Mouse (Mus musculus): Measurements from ENCODE around the gene Nob1. TPM values are rescaled to one million over a fixed set of nuclear protein-coding genes. Genes with fewer than 3 reads are reported as not detected.

The Nob1 gene
- polyA plus RNA-seq, 2 experiments = 51.8 to 99.8 TPM

GRCm38 (mm10) chr8:107381666-107382065 lies 43.2 kb downstream of the Nob1 start:
- Histone ChIP-seq H3K27me3 (ENCODE audit: control insufficient read depth, insufficient read depth, low read length) (no peaks in the 10 kb centered on the region), H3K27ac (replicated peaks; ENCODE audit: low read depth, low read length) (no peak overlapping the region), H3K4me2 (replicated peaks; ENCODE audit: low read depth, low read length, severe bottlenecking) (no peak overlapping the region), H3K36me3 (ENCODE audit: control insufficient read depth, insufficient read depth, low read length) (peaks cover 33% of the 10 kb centered on the region), H3K9ac (ENCODE audit: low read depth, low read length, severe bottlenecking) (no peak overlapping the region), H3K9me3 (ENCODE audit: control insufficient read depth, low read length) (no peaks in the 10 kb centered on the region), H3K4me1 (ENCODE audit: control insufficient read depth, insufficient read depth, low read length) (no peaks in the 10 kb centered on the region), H3K4me3 (replicated peaks; ENCODE audit: low read length) (no peak overlapping the region)
- TF ChIP-seq POLR2A (IDR thresholded peaks at IDR 0.05; ENCODE audit: borderline replicate concordance, extremely low read depth, insufficient read depth, insufficient read length) = no peak
- no peak for ATAC-seq (ENCODE audit: low FRiP score, low read depth)
- 93% methylated on average over 4 of the region's 4 CpGs for WGBS
- DNase-seq (ENCODE audit: low spot score) = no peak

DNA sequence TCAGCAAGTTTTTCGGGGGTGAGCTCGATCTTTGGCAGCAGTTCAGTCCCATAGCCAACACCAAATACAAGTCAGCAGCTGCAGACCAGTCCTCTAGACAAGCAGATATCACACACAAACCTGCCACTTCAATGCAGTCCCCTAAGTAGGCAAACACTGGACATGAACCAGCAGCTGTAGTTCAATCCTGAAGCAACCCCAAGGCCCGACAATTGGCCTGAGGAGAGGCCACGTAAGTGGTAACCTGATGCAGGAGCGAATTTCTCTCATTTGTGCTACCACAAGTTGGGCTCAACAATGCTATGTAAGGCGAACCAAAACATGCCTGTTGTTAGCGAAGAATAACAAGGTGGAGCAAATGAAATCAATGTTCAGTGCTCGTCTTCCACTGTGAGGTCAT lies 44.1 kb downstream of the Nob1 start:
- Histone ChIP-seq H3K36me3 (ENCODE audit: control insufficient read depth, insufficient read depth, low read length) (peaks cover 34% of the 10 kb centered on the region), H3K9me3 (ENCODE audit: control insufficient read depth, low read length) (no peaks in the 10 kb centered on the region), H3K4me3 (replicated peaks; ENCODE audit: low read length) (no peak overlapping the region), H3K27ac (replicated peaks; ENCODE audit: low read depth, low read length) (no peak overlapping the region), H3K4me2 (replicated peaks; ENCODE audit: low read depth, low read length, severe bottlenecking) (no peak overlapping the region), H3K9ac (ENCODE audit: low read depth, low read length, severe bottlenecking) (no peak overlapping the region), H3K27me3 (ENCODE audit: control insufficient read depth, insufficient read depth, low read length) (no peaks in the 10 kb centered on the region), H3K4me1 (ENCODE audit: control insufficient read depth, insufficient read depth, low read length) (no peaks in the 10 kb centered on the region)
- no peak for TF ChIP-seq POLR2A (IDR thresholded peaks at IDR 0.05; ENCODE audit: borderline replicate concordance, extremely low read depth, insufficient read depth, insufficient read length)
- DNase-seq (ENCODE audit: low spot score) (no peak), ATAC-seq (ENCODE audit: low FRiP score, low read depth) (no peak)
- 93% methylated on average over 8 of the region's 8 CpGs for WGBS

DNA sequence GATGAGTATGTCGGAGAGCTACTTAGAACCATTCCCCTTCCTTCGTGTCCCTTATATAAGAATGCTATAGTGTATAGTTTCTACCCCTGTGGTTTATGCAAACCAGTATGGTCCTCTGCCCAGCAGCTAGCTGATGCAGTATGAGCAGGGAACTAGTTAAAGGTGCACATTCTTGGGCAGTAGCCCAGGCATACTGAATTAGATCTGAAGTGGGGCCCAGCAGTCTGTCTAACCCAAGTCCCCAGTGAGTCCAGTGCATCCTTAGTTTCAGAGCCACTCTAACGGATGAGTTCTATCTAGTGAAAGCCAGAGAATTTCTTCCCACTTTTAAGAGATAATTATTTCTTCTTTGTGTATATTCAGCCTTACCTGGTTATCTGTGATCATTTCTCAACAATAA lies 47.5 kb downstream of the Nob1 start:
- H3K27me3 ChIP-seq (ENCODE audit: control insufficient read depth, insufficient read depth, low read length) = no peaks in the 10 kb centered on the region
- no peak overlapping the region for H3K9ac ChIP-seq (ENCODE audit: low read depth, low read length, severe bottlenecking)
- no peak for DNase-seq (ENCODE audit: low spot score)
- no peak for ATAC-seq (ENCODE audit: low FRiP score, low read depth)
- H3K9me3 ChIP-seq (ENCODE audit: control insufficient read depth, low read length) = no peaks in the 10 kb centered on the region
- no peak overlapping the region for H3K4me3 ChIP-seq (replicated peaks; ENCODE audit: low read length)
- WGBS = 94% methylated on average over 3 of the region's 3 CpGs
- H3K36me3 ChIP-seq (ENCODE audit: control insufficient read depth, insufficient read depth, low read length) = peaks cover 55% of the 10 kb centered on the region
- H3K4me1 ChIP-seq (ENCODE audit: control insufficient read depth, insufficient read depth, low read length) = no peaks in the 10 kb centered on the region
- TF ChIP-seq POLR2A (IDR thresholded peaks at IDR 0.05; ENCODE audit: borderline replicate concordance, extremely low read depth, insufficient read depth, insufficient read length) = no peak
- H3K4me2 ChIP-seq (replicated peaks; ENCODE audit: low read depth, low read length, severe bottlenecking) = no peak overlapping the region
- H3K27ac ChIP-seq (replicated peaks; ENCODE audit: low read depth, low read length) = no peak overlapping the region

- H3K36me3 ChIP-seq (ENCODE audit: control insufficient read depth, insufficient read depth, low read length) = peaks cover 81% of the 10 kb centered on the region
- DNase-seq (ENCODE audit: low spot score) = no peak
- no peak for ATAC-seq (ENCODE audit: low FRiP score, low read depth)
- H3K4me2 ChIP-seq (replicated peaks; ENCODE audit: low read depth, low read length, severe bottlenecking) = no peak overlapping the region
- H3K4me3 ChIP-seq (replicated peaks; ENCODE audit: low read length) = no peak overlapping the region
- no peak overlapping the region for H3K27ac ChIP-seq (replicated peaks; ENCODE audit: low read depth, low read length)
- no peaks in the 10 kb centered on the region for H3K9me3 ChIP-seq (ENCODE audit: control insufficient read depth, low read length)
- 77% methylated on average over 4 of the region's 4 CpGs for WGBS
- no peak for TF ChIP-seq POLR2A (IDR thresholded peaks at IDR 0.05; ENCODE audit: borderline replicate concordance, extremely low read depth, insufficient read depth, insufficient read length)
- no peak overlapping the region for H3K9ac ChIP-seq (ENCODE audit: low read depth, low read length, severe bottlenecking)
- no peaks in the 10 kb centered on the region for H3K4me1 ChIP-seq (ENCODE audit: control insufficient read depth, insufficient read depth, low read length)
- H3K27me3 ChIP-seq (ENCODE audit: control insufficient read depth, insufficient read depth, low read length) = no peaks in the 10 kb centered on the region
Observed at GRCm38 (mm10) chr8:107370311-107370710, 54.5 kb downstream of the Nob1 start.

Other genes with a start within 250 kb of the Nob1 start
- 70.1 and 94.1 TPM in 2 replicates for gene Nfat5, start 131.6 kb downstream of the Nob1 start, polyA plus RNA-seq (2012; rRNA removed)
- 17.6 and 23.1 TPM in 2 replicates for gene Nfat5, start 131.6 kb downstream of the Nob1 start, polyA plus RNA-seq (2014; fragmentation: Nextera tagmentation; extraction: Ambion mirVana)
- 9.6 and 11.0 TPM in 2 replicates for gene Nqo1, start 21.8 kb downstream of the Nob1 start, polyA plus RNA-seq (2012; rRNA removed)
- gene Nqo1, start 21.8 kb downstream of the Nob1 start, polyA plus RNA-seq (2014; fragmentation: Nextera tagmentation; extraction: Ambion mirVana) = 15.0 and 17.0 TPM in 2 replicates
- 315 and 409 TPM in 2 replicates for gene Wwp2, start 11.3 kb upstream of the Nob1 start, polyA plus RNA-seq (2012; rRNA removed)
- gene Wwp2, start 11.3 kb upstream of the Nob1 start, polyA plus RNA-seq (2014; fragmentation: Nextera tagmentation; extraction: Ambion mirVana) = 153 and 200 TPM in 2 replicates
- gene Psmd7, start 163.4 kb upstream of the Nob1 start, polyA plus RNA-seq (2012; rRNA removed) = 119 and 152 TPM in 2 replicates
- gene Psmd7, start 163.4 kb upstream of the Nob1 start, polyA plus RNA-seq (2014; fragmentation: Nextera tagmentation; extraction: Ambion mirVana) = 281 and 303 TPM in 2 replicates